Mouse (Mus musculus): ENCODE results near the gene Pgm5. TPM values are rescaled to one million over a fixed set of nuclear protein-coding genes. Genes with fewer than 3 reads are reported as not detected.

The Pgm5 gene
- polyA plus RNA-seq, 1 experiment from 2014 or later, result 6.1 TPM

DNA sequence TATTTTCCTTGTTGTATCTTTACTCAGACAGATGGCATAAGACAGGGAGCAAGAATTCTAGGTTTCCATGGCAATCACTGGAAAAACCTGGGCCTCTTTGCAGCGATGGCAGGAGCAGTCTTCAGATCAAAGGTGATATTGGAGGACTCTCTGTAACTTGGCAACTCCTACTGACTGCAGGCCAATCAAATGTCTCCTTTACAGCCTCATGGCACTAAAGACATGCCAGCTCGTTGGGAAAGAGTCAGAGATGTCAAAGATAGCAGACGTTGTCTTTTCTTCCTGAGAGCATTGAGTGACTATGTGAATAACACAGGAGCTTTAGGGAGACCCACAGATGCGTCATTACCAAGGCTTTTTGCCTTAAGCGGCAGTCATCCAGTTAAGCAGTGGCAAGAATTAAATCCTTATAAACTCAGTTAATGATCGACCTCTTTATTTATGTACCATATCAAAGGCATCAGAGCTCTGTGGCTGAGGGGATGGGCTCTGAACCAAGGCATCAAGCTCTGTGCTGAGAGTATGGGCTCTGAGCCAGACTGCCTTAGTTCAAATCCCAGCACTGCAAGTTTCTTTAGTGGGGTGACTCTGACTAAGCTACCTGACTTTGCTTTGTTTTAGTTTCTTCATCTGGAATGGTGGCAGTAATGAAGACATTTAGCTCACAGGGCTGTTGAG is 209.2 kb downstream of the Pgm5 start:
- Histone ChIP-seq H3K4me1 (replicated peaks) (peaks cover 16% of the 10 kb centered on the region), H3K27me3 (no peaks in the 10 kb centered on the region), H3K4me3 (no peak overlapping the region), H3K27ac (no peak overlapping the region), H3K4me2 (no peak overlapping the region), H3K9me3 (replicated peaks) (no peaks in the 10 kb centered on the region), H3K36me3 (no peaks in the 10 kb centered on the region), H3K9ac (no peak overlapping the region)
- ATAC-seq (replicated peaks; ENCODE audit: insufficient number of reproducible peaks, insufficient read depth, low FRiP score, low read depth), result no peak
- 54% methylated on average over 6 of the region's 6 CpGs for WGBS

DNA sequence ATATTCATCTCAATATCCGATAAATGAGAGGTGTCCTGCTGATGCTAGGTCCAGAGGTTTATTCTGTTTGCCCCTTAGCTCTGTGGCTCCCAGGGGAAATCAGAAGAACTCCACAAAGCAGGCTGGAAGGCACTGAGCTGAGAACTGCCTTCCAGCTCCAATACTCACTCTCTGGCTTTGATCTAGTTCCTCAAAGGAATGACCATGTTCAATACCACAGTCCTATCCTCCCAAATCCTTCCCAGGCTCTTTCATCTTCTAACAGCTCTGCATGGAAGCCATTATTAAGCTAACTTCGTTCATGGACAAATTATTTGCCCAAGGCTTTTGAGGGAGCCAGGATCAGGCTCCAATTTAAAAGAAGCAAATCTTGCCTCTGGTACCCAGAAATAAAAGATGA is 210.1 kb downstream of the Pgm5 start:
- Histone ChIP-seq H3K27ac (no peak overlapping the region), H3K36me3 (no peaks in the 10 kb centered on the region), H3K4me2 (no peak overlapping the region), H3K4me1 (replicated peaks) (peaks cover 14% of the 10 kb centered on the region), H3K27me3 (no peaks in the 10 kb centered on the region), H3K9ac (no peak overlapping the region), H3K4me3 (no peak overlapping the region), H3K9me3 (replicated peaks) (no peaks in the 10 kb centered on the region)
- 70% methylated on average over 2 of the region's 2 CpGs for WGBS
- ATAC-seq (replicated peaks; ENCODE audit: insufficient number of reproducible peaks, insufficient read depth, low FRiP score, low read depth), result no peak

DNA sequence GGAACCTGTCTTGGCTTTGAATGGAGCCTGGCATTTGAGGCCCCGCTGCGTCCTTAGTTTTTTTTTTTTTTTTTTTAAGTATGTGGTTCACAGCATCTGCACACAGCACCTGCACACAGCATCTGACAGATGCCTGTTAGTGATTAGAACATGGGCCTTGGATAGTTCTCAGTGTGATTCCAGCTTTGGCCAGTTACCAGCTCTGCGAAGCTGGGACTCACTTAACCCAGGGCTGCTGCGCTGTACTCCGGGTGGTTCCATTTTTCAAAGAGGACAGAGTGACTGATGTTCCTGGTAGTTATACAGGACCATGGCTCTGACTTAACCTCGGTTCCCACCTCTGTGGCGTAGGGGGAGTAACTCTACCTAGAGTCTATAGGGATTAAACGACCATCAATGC is 211.2 kb downstream of the Pgm5 start:
- Histone ChIP-seq H3K4me2 (no peak overlapping the region), H3K27me3 (no peaks in the 10 kb centered on the region), H3K9ac (no peak overlapping the region), H3K36me3 (no peaks in the 10 kb centered on the region), H3K4me1 (replicated peaks) (peaks cover 14% of the 10 kb centered on the region), H3K27ac (no peak overlapping the region), H3K4me3 (no peak overlapping the region), H3K9me3 (replicated peaks) (no peaks in the 10 kb centered on the region)
- no peak for ATAC-seq (replicated peaks; ENCODE audit: insufficient number of reproducible peaks, insufficient read depth, low FRiP score, low read depth)
- 79% methylated on average over 8 of the region's 8 CpGs for WGBS

DNA sequence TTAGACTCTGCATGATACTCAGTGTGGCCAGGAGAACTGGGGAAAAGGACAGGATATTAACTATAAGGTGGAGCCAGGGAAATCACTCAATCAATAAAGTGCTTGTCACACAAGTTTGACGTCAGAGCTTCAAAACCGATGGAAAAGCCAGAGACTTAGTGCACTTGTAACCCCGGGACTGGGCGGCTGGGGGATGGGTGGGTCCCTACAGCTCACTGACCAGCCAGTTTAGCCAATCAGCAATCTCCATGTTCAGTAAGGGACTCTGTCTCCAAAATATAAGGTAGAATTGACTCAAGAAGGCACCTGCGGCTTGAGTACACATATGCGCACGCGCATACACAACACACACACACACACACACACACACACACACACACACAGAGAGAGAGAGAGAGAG is 213.6 kb downstream of the Pgm5 start:
- Histone ChIP-seq H3K4me1 (replicated peaks) (no peaks in the 10 kb centered on the region), H3K4me2 (no peak overlapping the region), H3K27ac (no peak overlapping the region), H3K27me3 (no peaks in the 10 kb centered on the region), H3K9ac (no peak overlapping the region), H3K9me3 (replicated peaks) (no peaks in the 10 kb centered on the region), H3K4me3 (no peak overlapping the region), H3K36me3 (no peaks in the 10 kb centered on the region)
- WGBS, result 78% methylated on average over 8 of the region's 8 CpGs
- ATAC-seq (replicated peaks; ENCODE audit: insufficient number of reproducible peaks, insufficient read depth, low FRiP score, low read depth), result no peak

DNA sequence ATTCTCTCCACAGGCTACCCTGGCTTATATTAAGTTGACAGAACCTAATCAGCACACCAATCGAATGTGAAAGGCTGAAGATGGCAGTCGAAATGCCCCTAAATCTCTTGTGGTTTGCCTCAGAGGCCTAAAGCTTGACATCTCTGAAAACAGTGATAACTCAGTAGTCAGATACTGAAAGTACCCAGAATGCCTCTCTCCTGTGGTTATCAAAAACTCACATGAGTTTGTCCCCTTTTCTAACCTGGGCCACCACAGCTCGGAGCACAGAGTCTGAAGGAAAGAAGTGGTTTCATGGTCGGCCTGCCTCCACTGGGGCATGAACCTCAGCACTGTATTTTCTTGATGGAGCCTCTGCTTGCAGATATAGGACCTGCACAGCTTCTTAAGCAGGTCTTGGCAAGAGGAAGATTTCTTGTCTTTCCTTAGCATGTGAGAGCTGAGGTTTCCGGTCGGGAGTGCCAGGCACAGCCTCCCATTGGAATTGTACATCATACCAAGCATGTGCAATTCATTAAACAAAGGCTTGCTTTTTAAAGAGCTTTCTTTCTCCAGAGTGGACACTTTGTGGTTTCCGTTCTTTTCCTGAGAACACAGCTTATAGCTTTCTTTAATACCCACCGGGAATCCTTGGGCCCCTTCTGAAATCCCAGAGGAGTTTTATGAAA is 215.4 kb downstream of the Pgm5 start:
- ATAC-seq (replicated peaks; ENCODE audit: insufficient number of reproducible peaks, insufficient read depth, low FRiP score, low read depth), result no peak
- no peak overlapping the region for H3K4me3 ChIP-seq
- no peak overlapping the region for H3K4me2 ChIP-seq
- WGBS, result 67% methylated on average over 8 of the region's 8 CpGs
- H3K36me3 ChIP-seq, result no peaks in the 10 kb centered on the region
- H3K9me3 ChIP-seq (replicated peaks), result no peaks in the 10 kb centered on the region
- H3K4me1 ChIP-seq (replicated peaks), result no peaks in the 10 kb centered on the region
- H3K9ac ChIP-seq, result no peak overlapping the region
- no peaks in the 10 kb centered on the region for H3K27me3 ChIP-seq
- no peak overlapping the region for H3K27ac ChIP-seq

DNA sequence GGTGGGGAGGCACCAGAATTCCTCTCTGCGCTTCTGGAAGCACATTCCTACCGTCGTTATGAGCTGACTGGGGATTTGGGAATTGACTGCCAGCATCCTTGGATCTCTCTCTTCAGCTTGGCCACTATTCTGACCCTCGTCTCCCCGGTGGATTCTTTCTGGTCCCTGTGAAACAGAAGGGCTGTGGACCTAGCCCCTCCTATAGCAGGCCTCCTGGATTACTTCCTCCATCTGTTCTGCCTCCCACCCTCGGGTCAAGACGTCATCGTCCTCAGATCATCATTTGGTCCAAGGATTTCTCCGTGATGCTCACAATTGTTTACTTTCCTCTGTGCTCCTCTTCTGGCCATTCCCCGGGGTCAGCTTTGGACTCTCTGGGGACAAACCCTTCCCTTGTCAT is 216.7 kb downstream of the Pgm5 start:
- Histone ChIP-seq H3K27ac (no peak overlapping the region), H3K9ac (no peak overlapping the region), H3K9me3 (replicated peaks) (no peaks in the 10 kb centered on the region), H3K4me1 (replicated peaks) (no peaks in the 10 kb centered on the region), H3K36me3 (no peaks in the 10 kb centered on the region), H3K4me3 (no peak overlapping the region), H3K27me3 (no peaks in the 10 kb centered on the region), H3K4me2 (no peak overlapping the region)
- 56% methylated on average over 10 of the region's 10 CpGs for WGBS
- ATAC-seq (replicated peaks; ENCODE audit: insufficient number of reproducible peaks, insufficient read depth, low FRiP score, low read depth), result no peak

DNA sequence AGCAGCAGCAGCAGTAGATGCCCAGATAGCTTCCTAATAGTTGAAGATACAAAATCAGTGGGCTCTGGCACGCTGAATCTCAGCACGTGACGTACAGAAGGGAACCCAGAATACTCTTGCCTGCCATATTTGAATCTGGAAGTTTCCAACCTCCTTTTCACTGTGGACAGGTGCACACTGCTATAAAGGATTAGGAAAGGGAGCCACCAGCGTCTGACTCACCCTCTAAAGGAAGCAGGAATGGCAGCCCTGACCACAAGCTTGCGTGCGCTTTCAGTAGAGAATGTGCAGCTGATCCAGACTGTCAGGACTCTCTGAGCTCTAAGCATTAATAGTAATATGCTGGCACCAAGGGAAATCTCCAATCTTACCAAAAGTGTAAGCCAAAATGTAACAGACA is 220.7 kb downstream of the Pgm5 start:
- Histone ChIP-seq H3K9me3 (replicated peaks) (no peaks in the 10 kb centered on the region), H3K27ac (no peak overlapping the region), H3K9ac (no peak overlapping the region), H3K4me3 (no peak overlapping the region), H3K36me3 (no peaks in the 10 kb centered on the region), H3K4me2 (no peak overlapping the region), H3K4me1 (replicated peaks) (no peaks in the 10 kb centered on the region), H3K27me3 (no peaks in the 10 kb centered on the region)
- no peak for ATAC-seq (replicated peaks; ENCODE audit: insufficient number of reproducible peaks, insufficient read depth, low FRiP score, low read depth)
- 83% methylated on average over 6 of the region's 6 CpGs for WGBS

DNA sequence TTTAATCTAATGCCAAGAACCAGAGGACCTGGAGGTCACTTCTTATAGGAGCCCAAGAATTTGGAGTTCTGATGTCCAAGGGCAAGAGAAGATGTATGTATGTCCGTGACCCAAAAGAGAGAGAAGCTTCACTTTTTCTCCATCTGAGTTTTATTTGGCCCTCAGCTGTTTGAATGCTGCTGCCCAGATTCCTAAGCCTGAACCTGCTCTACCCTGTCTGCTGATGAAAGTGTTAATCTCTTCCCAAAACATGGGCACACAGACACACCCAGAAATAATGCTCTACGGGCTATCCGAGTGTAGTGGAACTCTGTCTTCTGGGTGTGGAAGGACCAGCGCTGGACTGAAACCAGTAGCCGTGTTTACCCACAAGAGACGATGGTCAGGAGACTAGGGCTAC is 223.7 kb downstream of the Pgm5 start:
- Histone ChIP-seq H3K9ac (no peak overlapping the region), H3K4me3 (no peak overlapping the region), H3K4me2 (no peak overlapping the region), H3K9me3 (replicated peaks) (no peaks in the 10 kb centered on the region), H3K4me1 (replicated peaks) (no peaks in the 10 kb centered on the region), H3K36me3 (no peaks in the 10 kb centered on the region), H3K27ac (no peak overlapping the region), H3K27me3 (no peaks in the 10 kb centered on the region)
- 84% methylated on average over 6 of the region's 6 CpGs for WGBS
- no peak for ATAC-seq (replicated peaks; ENCODE audit: insufficient number of reproducible peaks, insufficient read depth, low FRiP score, low read depth)

DNA sequence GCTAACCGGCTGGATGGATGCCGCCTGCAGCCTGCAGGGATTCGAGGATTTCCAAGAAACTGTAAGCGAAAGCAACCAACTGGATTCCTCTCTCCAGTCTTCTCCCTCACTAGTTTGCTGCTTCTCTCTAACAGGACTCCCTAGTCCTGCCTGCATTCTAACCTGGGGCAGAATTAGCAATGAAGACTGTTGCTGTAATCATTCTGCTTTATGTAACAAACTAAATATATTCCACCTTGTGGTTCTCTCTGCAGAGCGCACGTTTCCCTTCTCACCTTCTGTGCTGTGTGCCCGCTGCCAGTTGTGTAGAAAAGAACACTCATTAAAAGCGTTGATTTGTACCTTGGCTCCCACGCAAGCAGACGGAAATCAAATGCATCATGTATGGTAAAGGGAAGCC is 225.0 kb downstream of the Pgm5 start:
- Histone ChIP-seq H3K4me1 (replicated peaks) (no peaks in the 10 kb centered on the region), H3K9me3 (replicated peaks) (no peaks in the 10 kb centered on the region), H3K27me3 (no peaks in the 10 kb centered on the region), H3K27ac (no peak overlapping the region), H3K36me3 (no peaks in the 10 kb centered on the region), H3K9ac (no peak overlapping the region), H3K4me3 (no peak overlapping the region), H3K4me2 (no peak overlapping the region)
- no peak for ATAC-seq (replicated peaks; ENCODE audit: insufficient number of reproducible peaks, insufficient read depth, low FRiP score, low read depth)
- 79% methylated on average over 10 of the region's 10 CpGs for WGBS

DNA sequence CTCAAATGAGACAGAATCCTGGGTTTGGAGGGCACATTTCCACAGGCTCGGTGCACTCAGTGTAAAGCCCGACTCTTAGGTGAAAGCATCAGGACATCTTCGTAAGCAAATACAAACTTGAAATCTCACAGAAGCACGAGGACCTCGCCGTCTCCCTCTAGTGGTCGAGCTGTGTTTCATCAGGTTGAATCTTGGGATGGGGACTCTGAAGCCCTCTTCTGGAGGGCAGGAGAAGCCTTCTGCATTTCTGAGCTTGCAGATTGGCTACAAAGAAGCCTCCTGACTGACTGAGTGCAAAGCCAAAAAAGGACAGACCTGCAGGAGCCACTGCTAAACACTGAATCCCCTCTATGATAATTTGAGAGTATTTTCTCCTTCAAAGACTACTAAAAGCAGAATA is 227.1 kb downstream of the Pgm5 start:
- Histone ChIP-seq H3K4me3 (no peak overlapping the region), H3K9me3 (replicated peaks) (no peaks in the 10 kb centered on the region), H3K9ac (no peak overlapping the region), H3K4me2 (no peak overlapping the region), H3K27me3 (no peaks in the 10 kb centered on the region), H3K4me1 (replicated peaks) (no peaks in the 10 kb centered on the region), H3K27ac (no peak overlapping the region), H3K36me3 (no peaks in the 10 kb centered on the region)
- ATAC-seq (replicated peaks; ENCODE audit: insufficient number of reproducible peaks, insufficient read depth, low FRiP score, low read depth), result no peak
- WGBS, result 6% methylated on average over 7 of the region's 7 CpGs
